Mouse (Mus musculus) naive thymus-derived CD4-positive, alpha-beta T cell, adult 2 months (primary cell): ENCODE results near the gene Spns3.

Experiments
- DNase-seq: peaks from one replicate; pipeline ENCODE4 v3.0.0-alpha.2; 2011; ENCODE audit warnings: low read depth

Spns3 gene

DNA sequence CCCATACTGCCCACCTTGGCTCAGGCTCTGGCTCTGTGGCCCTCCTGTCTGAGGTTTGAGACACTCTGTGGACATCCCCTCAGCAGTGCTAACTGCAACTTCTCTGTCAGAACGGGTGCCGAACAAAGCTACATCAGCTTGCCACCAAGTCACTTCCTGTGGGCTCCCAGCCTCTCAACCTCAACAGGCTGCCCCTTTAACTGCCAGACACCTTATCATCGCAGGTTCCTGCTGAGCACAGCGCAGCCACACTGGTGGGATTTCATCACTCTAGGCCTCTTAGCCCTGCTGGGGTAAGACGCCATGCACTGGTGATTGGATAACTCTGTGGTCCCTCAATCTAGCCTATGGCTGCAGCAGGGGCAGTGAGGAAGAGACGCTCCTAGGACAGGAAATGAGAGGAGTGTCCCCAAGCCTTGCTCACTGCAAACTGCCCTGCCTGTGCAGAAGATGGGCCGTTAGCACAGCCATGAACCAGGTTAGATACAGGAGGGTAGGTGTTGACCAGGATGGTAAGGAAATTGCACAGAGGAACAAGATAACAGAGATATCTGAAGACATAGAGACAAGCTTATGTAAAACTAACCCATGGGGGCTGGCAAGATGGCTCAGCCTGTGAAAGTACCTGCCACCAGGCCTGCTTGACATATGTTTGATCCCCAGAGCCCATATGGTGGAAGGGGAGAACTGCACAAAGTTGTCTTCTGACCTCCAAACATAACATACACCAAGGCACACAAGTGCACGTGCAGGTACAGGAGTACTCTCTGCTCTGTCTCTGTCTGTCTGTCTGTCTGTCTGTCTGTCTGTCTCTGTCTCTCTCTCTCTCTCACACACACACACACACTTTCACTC is at the start of gene Spns3:
TSS of gene Spns3 (minus strand) at position 373 of the 855 bp plus-strand sequence.
- peak; percentile 55 for DNase-seq

DNA sequence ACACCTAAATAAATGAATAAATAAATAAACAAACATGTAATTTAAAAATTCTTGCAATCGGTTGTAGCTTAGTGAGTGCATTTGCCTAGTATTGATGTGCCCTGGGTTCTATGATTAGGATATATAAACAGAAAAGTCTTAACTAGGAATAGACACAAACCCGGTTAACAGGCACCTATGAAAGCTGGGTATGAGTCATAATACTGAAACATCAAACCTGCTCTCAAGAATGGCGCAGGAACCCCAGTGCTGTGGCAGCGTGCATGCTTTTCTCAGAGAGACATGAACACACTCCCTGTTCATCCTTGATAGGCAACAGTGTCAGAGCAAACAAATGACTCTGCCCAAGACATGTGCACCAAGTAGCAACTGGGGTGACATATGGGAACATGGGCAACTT is 47.5 kb upstream of the Spns3 start:
- no peak for DNase-seq

DNA sequence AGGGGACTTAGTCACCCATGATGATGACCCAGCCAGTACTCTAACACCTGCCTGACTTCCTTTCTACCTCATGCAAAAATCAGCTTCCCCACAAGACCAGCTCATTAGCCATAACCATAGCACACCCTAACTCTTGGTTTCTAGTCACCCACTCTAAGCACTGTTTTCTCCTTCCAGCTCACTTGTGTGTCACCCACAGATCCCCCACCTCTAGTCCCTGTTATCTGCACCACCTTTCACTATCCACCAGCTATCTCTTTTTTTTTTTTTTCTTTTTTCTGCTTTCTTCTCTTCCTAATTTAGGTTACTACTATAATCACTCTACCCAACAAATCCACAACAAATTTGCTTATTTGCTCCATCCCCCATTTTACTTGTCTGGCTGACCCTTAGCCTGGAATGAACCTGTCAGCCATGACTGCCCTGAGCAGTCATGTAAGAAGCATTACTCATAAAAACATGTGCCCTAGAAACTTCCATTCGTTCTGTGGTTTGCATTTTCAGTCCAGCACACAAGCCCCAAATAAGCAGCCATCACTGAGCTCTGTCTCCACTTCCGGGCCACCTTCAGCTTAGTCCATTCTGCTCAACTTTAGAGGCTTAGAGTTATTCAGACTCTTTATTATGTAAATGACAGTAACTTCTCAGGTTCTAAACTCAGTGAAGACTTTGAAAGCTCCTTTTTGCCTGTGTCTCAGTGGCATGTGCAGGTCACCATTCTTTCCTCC is 44.9 kb upstream of the Spns3 start:
- DNase-seq: no peak

DNA sequence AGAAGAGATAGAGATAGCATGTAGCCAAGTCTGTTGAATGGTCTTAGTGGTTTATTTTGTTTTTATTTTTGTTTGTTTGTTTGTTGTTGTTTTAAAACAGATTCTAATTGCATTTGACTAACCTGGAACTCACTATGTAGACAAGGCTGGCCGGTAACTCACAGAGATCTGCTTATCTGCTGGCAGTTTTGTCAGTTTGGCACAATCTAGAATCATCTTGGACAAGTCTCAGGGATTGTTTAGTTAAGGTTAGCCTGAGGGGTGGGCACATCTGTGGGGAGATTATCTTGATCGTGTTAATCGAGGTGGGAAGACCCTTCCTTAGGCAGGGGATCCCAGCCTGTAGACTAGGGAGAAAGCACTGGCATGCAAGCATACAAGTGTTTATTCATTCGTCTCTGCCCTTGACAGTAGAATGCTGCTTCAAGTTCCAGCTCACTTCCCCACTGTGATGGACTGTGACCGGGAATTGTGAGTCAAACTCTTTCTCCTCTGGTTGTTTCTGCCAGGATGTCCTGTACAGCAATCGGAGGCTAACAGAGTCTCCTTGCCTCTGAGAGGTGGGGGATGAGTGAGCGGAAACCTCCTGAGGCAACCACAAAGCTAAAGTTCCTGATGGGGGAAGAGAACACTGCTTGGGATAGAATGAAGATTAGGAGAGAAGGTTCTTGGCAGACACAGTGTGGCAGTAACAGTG is 37.4 kb upstream of the Spns3 start:
- no peak for DNase-seq

DNA sequence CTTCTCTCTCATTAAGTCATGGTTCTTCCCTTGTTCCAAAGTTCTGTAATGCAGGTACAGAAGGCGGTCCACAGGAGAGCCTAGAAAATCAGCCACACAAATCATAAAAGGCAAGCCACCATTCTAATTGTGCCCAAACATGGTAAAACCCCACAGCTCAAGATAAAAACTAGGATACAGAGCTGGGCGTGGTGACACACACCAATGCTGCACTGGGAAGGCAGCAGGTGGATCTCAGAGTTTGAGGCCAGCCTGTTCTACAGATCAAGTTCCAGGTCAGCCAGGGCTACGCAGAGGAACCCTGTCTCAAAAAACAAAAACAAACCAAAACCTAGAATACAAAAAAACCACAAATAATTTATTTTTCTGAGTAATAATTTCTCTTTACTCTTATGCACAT is 36.3 kb upstream of the Spns3 start:
- no peak for DNase-seq

DNA sequence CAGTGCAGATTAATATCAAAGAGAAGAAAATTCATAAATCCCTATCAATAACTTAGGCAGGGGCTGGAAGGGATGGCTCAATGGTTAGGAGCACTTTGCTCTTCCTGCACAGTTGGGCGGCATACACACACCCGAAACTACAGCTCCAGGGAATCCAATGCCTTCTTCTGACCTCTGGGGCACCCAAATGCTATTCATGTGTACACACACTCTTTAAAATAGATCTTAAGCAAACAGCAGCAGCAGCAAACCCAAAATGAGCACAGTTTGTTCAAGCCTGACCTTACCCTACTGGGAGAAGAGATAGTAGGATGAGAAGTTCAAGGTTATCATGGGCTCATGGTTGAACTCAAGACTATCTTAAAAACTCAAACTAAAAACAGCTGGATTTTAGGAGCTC is 32.8 kb upstream of the Spns3 start:
- no peak for DNase-seq

DNA sequence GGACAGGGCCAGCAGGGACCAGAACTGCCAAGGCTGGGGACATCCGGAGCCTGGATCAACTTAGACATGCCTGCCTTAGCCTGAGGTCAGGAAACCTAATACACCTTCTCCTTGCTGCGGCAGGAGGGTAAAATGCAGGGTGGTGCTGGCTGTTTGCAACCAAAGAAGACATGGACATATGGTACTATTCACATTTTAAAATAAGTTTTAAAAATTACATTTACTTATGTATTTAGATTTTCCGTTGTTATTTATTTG is 32.1 kb upstream of the Spns3 start:
- DNase-seq: no peak

DNA sequence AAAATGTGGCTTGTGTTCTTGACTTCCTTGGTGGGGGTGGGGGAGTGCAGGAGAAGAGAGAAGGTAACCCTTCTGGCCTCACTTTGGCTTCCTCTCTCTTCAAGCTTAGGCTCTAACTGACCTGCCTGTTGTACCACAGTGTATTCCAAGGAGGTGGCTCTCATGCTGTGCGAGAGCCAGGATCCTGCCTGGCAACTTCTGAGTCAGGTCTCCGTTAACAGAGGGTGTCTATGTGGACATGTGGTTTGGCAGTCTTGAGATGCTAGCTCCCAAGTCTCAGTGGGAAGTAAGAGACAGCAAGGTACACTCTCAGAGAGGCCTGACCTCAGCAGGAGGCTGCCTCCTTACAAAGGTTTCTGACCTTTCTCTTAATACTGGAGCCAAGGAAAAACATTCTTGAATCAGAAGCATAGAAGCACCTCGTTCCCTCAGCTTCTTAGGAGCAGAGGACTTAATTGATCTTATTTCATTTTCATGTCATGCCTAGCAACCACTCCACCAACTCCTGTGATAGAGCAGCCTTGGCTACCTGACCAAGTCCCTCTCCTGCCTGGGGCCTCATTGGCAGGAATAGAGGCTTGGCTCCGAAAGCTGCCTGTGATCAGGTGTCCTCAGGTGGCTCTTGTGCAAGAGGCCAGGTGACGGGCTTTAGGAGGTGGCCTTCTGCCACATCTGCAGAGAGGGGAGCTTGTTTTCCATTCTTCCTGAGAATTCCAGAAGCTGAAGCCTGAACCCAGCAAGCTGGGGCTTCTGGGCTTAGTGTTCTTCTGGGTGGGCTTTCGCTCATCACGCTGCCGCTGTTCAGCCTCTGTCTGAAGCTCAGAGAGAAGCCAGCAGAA is 31.5 kb upstream of the Spns3 start:
- no peak for DNase-seq

DNA sequence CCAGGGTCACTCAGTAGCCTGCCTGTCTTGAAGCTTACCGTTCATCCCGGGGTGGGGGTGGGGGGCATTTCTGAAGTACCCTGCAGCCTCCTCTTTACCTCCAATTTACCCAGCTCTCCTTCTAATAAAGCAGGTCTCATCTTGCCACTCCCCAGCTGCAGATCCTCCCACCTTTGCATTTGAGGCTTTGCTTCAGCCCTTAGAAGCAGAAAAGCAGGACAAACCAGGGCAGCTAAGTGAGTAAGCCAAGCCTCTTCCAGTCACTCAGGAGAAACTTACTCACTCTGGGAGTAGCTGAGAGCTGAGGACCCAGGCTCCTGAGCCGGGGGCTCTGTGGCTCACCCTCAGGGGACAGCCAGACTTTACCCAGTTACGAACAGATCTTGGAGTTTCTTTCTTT is 28.2 kb upstream of the Spns3 start:
- no peak for DNase-seq

DNA sequence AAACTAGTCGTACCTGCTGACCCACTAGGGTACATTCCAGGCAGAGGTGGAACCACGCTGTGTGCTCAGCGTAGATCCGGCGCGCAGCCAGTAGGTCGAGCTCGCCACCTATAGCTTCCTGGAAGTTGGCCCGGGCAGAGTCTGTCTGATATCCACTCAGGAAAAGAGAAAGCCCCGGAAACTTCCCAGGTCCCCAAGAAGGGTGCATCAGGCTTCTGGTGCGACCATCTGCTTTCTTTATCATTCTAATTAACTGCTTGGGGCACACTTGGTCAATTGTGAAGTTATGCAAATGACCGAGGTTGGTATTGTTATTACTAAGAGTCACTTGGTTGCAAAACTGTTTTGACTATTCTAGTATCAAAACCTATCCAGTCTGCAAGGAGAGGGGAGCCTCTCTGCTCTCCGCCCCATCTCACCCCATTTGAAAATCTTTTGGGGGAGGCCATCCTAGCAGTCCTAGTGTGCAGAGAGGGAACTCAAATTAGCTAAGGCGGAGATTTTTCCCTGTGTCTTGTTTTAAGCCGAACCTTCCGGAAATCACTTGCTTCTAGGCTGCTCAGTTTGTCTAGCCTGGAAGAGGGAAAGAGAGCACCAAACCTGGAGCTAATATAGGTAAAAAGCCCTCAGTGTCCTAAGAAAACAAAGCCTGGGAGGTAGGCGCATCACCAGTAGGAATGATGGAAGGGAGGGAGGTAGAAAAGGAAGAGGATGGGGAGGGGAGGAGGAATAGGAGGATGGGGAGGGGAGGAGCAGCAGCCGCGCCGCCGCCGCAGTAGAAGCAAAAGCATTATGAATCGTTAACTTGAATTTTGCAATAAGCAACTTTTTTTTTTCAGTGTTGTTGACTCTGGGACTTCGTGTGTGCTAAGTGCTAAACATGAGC is 26.4 kb upstream of the Spns3 start:
- DNase-seq: peak; percentile 37

DNA sequence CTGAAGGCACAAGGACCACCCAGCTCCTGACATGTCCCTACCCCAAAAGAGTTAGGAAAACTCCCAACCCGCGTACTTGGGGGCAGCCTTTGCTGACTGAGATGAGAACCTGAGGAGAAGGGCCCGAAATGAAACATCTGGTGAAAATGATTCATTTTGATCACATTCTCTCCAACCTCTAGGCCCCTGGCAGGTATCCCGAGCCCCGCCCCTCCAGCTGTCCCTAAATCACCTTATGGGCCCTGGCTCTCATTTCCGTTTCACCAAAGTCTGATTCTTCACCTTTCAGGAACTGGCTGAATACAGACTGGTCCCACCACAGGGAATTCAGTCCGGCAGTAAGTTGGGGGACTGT is 25.8 kb upstream of the Spns3 start:
- no peak for DNase-seq

DNA sequence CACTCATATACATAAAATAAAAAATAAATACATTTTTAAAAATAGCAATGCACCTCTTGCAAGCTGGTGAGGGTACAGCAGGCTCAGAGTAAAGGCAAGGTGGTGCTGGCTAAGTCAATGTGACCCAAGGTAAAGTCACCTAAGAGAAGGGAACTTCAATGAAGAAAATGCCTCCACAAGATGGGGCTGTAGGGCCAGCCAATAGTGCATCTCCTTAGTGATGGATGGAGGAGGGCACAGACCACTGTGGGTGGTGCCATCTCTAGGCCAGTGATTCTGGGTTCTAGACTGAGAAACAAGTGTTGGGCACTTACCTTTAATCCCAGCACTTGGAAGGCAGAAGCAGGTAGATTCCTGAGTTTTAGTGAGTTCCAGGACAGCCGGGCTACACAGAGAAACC is 23.5 kb upstream of the Spns3 start:
- DNase-seq: peak; percentile 55

DNA sequence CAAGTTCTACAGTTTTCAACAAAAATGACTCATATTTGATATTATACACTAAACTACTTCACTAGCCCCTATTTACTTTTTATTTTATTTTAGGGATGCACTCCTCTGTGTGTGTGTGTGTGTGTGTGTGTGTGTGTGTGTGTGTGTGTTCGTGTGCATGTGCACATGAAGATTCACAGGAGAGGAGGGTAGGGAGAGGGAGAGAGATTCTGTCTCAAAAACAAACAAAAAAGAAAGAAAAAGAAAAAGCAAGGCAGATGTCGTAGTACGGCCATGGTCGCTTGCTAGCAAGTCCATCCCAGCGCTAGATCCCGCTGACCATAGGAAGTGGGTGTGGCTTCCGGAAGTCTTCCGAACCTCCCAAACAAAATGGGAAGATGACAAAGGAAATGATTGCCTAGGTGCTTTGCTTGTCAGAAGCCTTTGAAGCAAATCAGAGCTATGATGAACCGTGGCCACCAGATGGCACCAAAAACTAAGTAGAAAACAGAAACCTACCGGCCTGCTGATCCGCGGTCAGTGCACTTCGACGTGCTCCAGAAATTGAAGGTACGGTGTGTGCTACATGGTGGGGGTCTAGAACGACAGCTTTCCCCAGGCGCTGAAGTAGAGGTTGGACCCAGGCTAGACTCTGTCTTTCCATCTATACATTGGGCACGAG is 20.1 kb upstream of the Spns3 start:
- DNase-seq: peak; percentile 90

DNA sequence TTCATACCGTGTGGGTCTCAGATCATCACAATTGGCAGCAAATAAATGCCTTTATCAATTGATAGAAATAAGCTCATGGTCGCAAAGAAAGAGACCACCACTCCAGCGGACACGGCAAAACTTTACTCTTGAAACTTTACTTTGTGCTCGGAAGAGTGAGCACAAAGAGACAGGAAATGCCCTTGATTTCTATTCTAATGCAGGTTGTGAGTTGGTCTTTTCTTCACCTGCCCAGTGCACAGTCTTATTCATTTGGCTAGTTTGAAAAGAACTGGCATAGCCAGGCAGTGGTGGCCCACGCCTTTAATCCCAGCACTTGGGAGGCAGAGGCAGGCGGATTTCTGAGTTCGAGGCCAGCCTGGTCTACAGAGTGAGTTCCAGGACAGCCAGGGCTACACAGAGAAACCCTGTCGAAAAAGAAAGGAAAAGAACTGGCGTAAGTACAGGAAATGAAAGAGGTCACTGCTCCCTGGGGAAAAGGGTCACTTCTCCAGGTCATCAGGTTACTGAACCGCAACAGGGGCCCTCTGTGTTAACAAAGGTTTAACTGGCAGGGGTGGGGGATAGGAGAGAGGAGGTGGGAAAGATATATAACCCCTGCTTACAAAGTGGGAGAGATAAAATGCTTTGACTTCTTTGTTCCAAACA is 19.5 kb upstream of the Spns3 start:
- DNase-seq: no peak

DNA sequence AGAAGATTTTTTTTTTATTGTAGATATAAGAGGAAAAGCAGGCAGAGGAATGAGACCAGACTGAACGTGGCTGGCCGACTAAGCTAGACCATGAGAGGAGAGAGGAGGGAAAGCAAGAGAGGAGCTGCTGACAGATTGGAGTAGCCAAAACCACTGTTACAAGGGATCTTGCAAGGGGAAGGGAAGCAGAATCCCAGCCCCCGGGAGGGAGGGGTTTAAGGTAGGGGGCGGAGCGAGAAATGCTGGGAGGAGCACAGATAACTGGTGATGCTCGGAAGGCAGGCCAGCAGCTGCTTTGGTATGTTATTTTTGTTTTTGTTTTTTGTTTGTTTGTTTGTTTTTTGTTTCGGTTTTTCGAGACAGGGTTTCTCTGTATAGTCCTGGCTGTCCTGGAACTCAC is 18.7 kb upstream of the Spns3 start:
- no peak for DNase-seq

DNA sequence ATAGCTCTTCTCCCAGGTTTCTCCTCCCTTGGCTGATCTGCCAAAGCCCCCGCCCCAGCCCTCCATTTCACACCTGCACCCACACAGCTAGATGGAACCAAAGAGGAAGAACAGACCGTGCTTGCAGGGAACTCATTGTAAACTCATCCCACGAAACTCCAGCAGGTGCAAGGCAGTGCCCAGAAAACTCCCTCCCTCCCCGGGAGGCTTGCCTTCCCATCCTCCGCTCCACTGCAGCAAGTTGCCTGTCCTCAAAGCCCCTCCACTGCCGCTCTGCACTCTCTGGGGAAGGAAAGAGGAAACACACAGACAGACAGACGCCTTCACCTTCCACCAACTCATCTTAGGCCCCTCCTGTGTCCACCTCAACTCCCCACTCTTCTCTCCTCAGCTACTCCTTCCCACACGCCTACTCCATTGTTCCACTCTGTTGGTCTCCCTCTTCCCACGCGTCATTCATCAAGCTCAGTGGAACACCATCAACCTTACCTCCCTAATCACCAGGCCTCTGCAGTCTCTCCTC is 16.6 kb upstream of the Spns3 start:
- no peak for DNase-seq

DNA sequence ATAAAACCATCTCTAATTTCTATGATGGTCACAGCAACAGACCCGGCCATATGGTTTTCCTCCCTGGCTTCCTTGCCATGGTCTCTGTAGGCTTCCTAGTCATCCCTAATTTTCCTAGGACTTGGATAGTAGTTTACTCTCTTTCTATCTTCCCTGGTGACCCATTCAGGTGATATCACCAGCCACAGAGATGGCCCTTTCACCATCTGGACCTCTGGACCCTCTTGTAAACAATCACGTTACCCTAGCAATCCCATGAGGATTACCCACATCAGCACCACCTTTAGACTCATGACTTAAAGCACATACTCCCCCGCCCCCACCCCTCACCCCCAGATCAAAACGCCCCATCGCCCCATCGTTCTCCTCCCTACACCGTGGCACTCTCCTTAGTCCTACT is 16.0 kb upstream of the Spns3 start:
- DNase-seq: no peak

DNA sequence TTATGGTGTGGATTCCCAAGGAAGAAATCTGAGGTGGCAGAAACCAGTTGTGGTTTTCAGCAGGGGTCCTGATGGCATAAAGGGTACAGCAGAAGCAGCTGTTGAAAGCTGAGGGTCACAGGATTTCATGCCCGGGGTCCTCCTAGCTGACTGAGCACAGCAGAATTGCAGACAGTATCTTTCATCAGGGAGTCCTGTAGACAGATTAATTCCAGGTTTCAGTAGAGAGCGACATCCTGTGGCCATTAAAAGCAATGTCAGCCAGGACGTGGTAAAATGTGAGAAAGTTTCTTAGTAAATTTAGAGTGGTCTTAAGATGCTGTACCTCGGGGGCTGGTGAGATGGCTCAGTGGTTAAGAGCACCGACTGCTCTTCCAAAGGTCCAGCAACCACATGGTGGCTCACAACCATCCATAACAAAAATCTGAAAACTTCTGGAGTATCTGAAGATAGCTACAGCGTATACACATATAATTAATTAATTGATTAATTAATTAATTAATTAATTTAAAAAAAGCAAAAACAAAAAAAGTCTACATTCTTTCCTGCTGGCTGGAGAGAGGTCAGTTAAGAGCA is 14.0 kb upstream of the Spns3 start:
- DNase-seq: peak; percentile 39

DNA sequence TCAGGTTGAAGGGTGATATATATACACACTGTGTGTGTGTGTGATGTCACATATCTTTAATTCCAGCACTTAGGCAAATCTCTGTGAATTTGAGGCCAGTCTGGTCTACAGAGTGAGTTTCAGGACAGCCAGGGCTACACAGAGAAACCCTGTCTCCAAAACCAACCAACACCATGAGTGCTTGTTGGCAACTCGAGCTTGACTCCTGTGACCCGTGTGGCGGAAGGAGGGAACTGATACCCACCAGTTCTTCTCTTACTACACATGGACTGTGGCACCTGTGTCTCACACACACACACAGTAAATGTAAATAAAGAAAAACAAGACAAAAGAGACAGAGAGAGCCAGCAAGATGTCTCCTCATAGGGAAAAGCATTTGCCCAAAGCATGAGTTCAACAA is 10.4 kb upstream of the Spns3 start:
- no peak for DNase-seq

DNA sequence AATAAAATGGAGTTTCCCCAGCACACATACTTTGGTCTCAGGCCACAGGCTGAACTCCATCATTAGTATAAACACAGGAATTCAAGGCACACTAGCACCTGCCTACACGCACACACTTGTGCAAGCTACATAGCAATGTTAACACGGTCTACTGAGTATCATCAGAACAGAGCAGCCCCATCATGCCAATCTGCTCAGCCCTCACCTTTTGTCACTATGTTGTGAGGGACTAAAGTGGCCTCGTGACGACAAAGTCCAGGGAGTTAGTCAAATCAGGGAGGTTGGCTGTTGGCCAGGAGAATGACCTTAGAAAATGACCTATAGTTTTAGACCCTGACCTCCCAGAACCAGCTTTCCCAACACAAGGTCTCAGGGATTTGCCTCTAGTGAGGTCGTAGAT is 7.8 kb upstream of the Spns3 start:
- no peak for DNase-seq
